Mouse (Mus musculus) thymus, adult 2 months (tissue): Measurements from ENCODE around the gene Syt7.

Experiments
- CTCF ChIP-seq: fragments of 200-500 bp; IDR thresholded peaks from 2 replicates; pipeline ENCODE4 v1.5.1; 2012; ENCODE audit warnings: mild to moderate bottlenecking, control low read depth, low read length, moderate library complexity, borderline replicate concordance; ENCODE audit not compliant: control insufficient read depth, poor library complexity, insufficient read depth; ENCODE audit errors: extremely low read depth
- POLR2A ChIP-seq: fragments of 200-500 bp; IDR thresholded peaks from 2 replicates; pipeline ENCODE4 v1.6.1; 2012; ENCODE audit warnings: mild to moderate bottlenecking, low read length, control low read depth, moderate library complexity; ENCODE audit not compliant: control insufficient read depth, poor library complexity, insufficient read depth; ENCODE audit errors: extremely low read depth

- TF ChIP-seq CTCF (no peak), POLR2A (no peak)
These were observed 28.5 kb downstream of the Syt7 start for GRCm38 (mm10) chr19:10417436-10417835.
